Mouse (Mus musculus) megakaryocyte, adult 5-6 weeks (primary cell): Measurements from ENCODE around the gene Ptprq. TPM values are rescaled to one million over a fixed set of nuclear protein-coding genes. Genes with fewer than 3 reads are reported as not detected.

Source experiments
- ATAC-seq: 2 replicates; pipeline ENCODE4 v1.8.0; 2016; ENCODE audit warnings: mild to moderate bottlenecking, inconsistent platforms; ENCODE audit not compliant: poor library complexity, severe bottlenecking
- total RNA-seq, 2 experiments: library from RNA; stranded (forward) in 1 of 2; stranded (reverse) in 1 of 2; fragments of 153-499, 151-499 nt in 1 of 2; fragments of 221-1000, 200-1000 nt in 1 of 2; gene quantifications; 2 replicates each; pipeline versions ENCODE4 v1.2.3 to v1.2.4; 2015 to 2017

The Ptprq gene
- total RNA-seq, 2 experiments from 2014 or later, result not detected

DNA sequence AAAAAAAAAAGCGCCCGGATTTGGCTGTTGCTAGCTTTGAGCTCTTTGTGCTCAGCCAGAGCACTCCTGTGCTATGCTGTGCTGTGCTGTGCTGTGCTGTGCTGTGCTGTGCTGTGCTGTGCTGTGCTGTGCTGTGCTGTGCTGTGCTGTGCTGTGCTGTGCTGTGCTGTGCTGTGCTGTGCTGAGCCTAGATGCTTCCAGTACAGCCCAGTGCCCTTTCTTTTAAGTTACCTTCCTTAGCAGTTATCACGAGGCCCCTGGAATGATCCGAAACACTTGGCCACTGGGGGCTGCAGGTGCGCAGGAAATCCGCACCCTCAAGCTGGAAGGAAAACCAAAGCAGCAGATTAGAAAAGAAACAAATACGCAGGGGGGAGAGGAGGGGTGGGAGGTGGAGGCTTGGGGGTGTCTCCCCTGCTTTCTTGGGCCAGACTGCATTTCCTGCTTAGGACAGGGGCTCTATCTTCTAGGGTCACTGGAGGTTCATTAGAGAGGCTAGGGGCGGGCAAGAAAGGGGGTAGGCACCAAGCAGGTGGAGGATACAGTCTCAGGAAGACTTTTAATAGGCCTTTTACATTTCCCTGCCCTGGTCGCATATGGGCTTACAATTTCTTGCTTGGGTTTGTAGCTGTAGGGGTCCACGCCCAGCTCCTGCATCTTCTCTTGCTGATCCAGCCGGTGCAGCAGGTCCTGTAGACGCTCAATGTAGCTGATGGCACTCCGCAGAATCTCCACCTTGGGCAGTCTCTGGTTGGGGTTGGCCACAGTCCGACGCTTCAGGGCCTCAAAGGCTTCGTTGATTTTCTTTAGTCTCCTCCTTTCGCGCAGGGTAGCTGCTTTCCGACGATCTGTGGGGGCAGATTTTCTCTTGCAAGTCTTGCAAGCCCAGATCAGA is 226.0 kb downstream of the Ptprq start:
- no peak for ATAC-seq

GRCm38 (mm10) chr10:107492867-107493579 is 226.8 kb downstream of the Ptprq start:
- ATAC-seq, result no peak

DNA sequence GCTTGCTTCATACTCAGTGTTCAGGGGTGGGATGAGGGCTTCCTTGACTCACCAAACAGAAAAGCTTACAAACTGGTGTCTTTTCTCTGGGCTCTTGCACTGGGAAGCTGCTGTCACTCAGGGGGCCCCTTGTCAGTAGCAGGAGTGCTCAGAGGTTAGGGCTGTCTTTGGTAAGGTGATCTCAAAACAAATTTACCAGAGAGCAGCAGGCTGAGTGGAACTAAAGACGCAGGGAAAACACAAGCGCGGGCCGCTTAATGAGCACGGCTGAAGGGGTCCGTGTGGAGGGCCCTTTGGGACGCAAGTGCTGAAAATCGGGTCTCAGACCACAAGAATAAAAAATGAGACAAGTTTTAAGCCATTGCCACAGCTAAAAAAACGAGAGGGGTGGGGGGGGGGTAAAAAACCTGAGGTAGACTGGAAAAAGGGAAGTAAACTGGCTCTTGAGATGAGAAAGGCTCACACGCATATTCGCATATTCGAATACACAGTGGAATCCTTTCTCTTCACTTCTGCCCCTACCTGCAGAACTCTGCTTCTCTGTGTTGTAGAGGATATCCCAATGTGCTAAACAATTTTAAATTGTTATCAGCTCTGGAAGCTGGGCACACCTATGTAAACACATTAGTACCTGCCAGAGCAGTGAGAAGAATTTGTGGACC is 231.1 kb downstream of the Ptprq start:
- ATAC-seq, result no peak

DNA sequence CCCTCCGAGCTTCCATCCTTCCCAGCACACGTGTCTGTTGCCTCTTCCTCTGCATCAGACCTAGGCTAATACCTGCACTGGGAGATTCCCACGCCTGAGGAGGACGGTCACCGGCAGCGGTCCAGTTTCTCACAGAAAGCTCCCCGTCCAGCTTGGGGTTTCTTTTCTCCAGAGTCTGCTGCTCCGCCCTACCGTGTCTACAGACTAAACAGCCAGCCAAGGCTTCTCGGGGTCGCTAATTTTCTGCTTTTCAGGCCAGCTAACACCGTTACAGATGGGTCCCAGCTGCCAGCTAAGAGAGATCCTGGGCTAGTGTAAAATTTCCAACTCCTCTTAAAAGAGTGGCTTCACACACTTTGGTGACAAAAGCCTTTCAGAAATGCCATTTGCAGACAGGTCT is 233.1 kb downstream of the Ptprq start:
- ATAC-seq, result no peak

GRCm38 (mm10) chr10:107485870-107486269 is 234.0 kb downstream of the Ptprq start, which contains the start of gene Myf5:
Myf5 (minus strand) TSS chr10:107486134.
- ATAC-seq, result no peak

DNA sequence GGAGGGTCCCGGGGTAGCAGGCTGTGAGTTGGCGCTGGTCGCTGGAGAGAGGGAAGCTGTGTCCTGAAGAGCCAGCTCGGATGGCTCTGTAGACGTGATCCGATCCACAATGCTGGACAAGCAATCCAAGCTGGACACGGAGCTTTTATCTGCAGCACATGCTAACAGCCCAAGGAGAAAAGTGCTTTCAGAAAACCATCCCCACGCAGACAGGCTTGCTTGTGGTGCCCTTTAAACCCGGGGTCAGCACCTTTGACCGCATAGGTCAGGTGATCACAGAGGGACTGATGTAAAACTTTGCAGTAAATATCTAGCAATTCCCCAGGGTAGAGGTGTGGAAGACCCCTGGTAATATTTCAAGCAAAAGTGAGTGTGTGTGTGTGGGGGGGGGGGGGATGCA is 235.8 kb downstream of the Ptprq start:
- no peak for ATAC-seq

GRCm38 (mm10) chr10:107473497-107473896 is 246.4 kb downstream of the Ptprq start:
- ATAC-seq, result no peak

DNA sequence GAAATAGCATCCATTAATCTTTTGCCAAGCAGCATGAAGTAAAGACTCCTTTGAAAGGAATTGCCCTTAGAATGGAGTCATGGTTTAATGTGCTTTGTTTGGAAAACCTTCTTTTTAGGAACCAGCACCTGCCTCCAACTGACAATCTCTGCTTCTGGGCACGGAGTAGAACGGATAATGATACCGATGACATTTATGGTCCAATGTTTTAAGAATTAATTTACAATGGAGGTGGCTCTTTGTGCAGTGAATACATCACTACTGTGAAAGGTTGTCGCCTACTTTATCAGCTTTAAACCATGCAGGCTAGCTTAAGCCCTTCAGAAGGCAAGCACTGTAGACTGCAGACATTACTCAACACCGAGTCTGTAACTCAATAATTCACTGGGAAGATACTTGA is 248.1 kb downstream of the Ptprq start:
- no peak for ATAC-seq

- ATAC-seq, result no peak
These were observed 252.0 kb downstream of the Ptprq start for GRCm38 (mm10) chr10:107467819-107468218.

Other genes starting within 250 kb of the Ptprq start
- gene Myf5, start 233.9 kb downstream of the Ptprq start, total RNA-seq (2015), result not detected in 2 replicates
- not detected in 2 replicates for gene Myf5, start 233.9 kb downstream of the Ptprq start, total RNA-seq (2017)
- not detected in 2 replicates for gene Myf6, start 225.3 kb downstream of the Ptprq start, total RNA-seq (2015)
- not detected in 2 replicates for gene Myf6, start 225.3 kb downstream of the Ptprq start, total RNA-seq (2017)
- gene Otogl, start 192.1 kb upstream of the Ptprq start, total RNA-seq (2015), result not detected in 2 replicates
- gene Otogl, start 192.1 kb upstream of the Ptprq start, total RNA-seq (2017), result 0.04 and 0.08 TPM in 2 replicates